Mouse (Mus musculus) MEL (cell line): Measurements from ENCODE around the gene Ell. TPM values are rescaled to one million over a fixed set of nuclear protein-coding genes. Genes with fewer than 3 reads are reported as not detected.
"Not testable (repeated sequence)": the region's sequence is repeated elsewhere in the genome, so short reads cannot be mapped to it uniquely, and the experiment has no call there.

ENCODE experiments used
- DNase-seq: peaks from one replicate; pipeline ENCODE4 v3.0.0; 2011; ENCODE audit warnings: low read depth, low spot score
- H3K27ac ChIP-seq: 2 replicates; pipeline ENCODE4 v1.5.1; 2012; ENCODE audit warnings: low read depth, mild to moderate bottlenecking, control low read depth, low read length, moderate library complexity; ENCODE audit not compliant: control insufficient read depth
- H3K27me3 ChIP-seq, 2 experiments: fragments of 150-350 bp in 1 of 2; sonication (generic) in 1 of 2; 2 replicates each; pipeline ENCODE4 v1.6.1; 2012; ENCODE audit warnings: low read length in 2 of 2, mild to moderate bottlenecking in 2 of 2, improper control_type of control experiment in 1 of 2, moderate library complexity in 1 of 2; ENCODE audit not compliant: insufficient read depth in 2 of 2, control insufficient read depth in 1 of 2
- H3K36me3 ChIP-seq, 2 experiments: 2 replicates each; pipeline ENCODE4 v1.6.1; 2012 to 2014; ENCODE audit warnings: low read length in 2 of 2, improper control_type of control experiment in 1 of 2, inconsistent platforms in 1 of 2, mild to moderate bottlenecking in 1 of 2; ENCODE audit not compliant: insufficient read depth in 2 of 2, control insufficient read depth in 1 of 2
- H3K4me1 ChIP-seq, 2 experiments: fragments of 150-350 bp in 1 of 2; sonication (generic) in 1 of 2; 2 replicates each; pipeline ENCODE4 v1.6.1; 2012; ENCODE audit warnings: low read length in 2 of 2, improper control_type of control experiment in 1 of 2, mild to moderate bottlenecking in 1 of 2; ENCODE audit not compliant: insufficient read depth in 2 of 2, control insufficient read depth in 1 of 2
- H3K4me3 ChIP-seq, 2 experiments: fragments of 150-350 bp in 1 of 2; sonication (generic) in 1 of 2; 2 replicates each; pipeline ENCODE4 v1.5.1; 2012; ENCODE audit warnings: low read depth in 2 of 2, low read length in 2 of 2, mild to moderate bottlenecking in 2 of 2, moderate library complexity in 2 of 2, control low read depth in 1 of 2, improper control_type of control experiment in 1 of 2; ENCODE audit not compliant: control insufficient read depth in 1 of 2, insufficient read depth in 1 of 2
- H3K79me2 ChIP-seq: 2 replicates; pipeline ENCODE4 v1.6.1; 2012; ENCODE audit warnings: mild to moderate bottlenecking, low read length, moderate library complexity; ENCODE audit not compliant: control insufficient read depth, poor library complexity, insufficient read depth
- H3K9ac ChIP-seq: 2 replicates; pipeline ENCODE4 v1.6.1; 2012; ENCODE audit warnings: low read depth, mild to moderate bottlenecking, control low read depth, low read length, moderate library complexity; ENCODE audit not compliant: control insufficient read depth, poor library complexity, severe bottlenecking
- H3K9me3 ChIP-seq: fragments of 150-350 bp; sonication (generic); replicated peaks from 2 replicates; pipeline ENCODE4 v1.6.1; 2012; ENCODE audit warnings: mild to moderate bottlenecking, low read length, improper control_type of control experiment, moderate library complexity; ENCODE audit not compliant: insufficient read depth
- CHD1 ChIP-seq: IDR thresholded peaks from 2 replicates; pipeline ENCODE4 v1.6.1; 2012; ENCODE audit warnings: low read depth, mild to moderate bottlenecking, inconsistent platforms, low read length, improper control_type of control experiment
- ELF1 ChIP-seq: IDR thresholded peaks from 2 replicates; pipeline ENCODE4 v1.6.1; 2014; ENCODE audit warnings: low read depth, mild to moderate bottlenecking, inconsistent platforms, low read length, improper control_type of control experiment, moderate library complexity
- ETS1 ChIP-seq: IDR thresholded peaks from 2 replicates; pipeline ENCODE4 v1.6.1; 2012; ENCODE audit warnings: low read depth, mild to moderate bottlenecking, inconsistent platforms, low read length, improper control_type of control experiment, moderate library complexity
- GATA1 ChIP-seq: IDR thresholded peaks from 2 replicates; pipeline ENCODE4 v1.6.1; 2011; ENCODE audit warnings: low read depth, low read length, improper control_type of control experiment
- KAT2A ChIP-seq: conservative IDR thresholded peaks from 2 replicates; pipeline ENCODE4 v1.6.1; 2012; ENCODE audit warnings: low read depth, low read length, improper control_type of control experiment, inconsistent platforms
- MAFK ChIP-seq: IDR thresholded peaks from 2 replicates; pipeline ENCODE4 v1.6.1; 2011; ENCODE audit warnings: low read depth, mild to moderate bottlenecking, low read length, improper control_type of control experiment, borderline replicate concordance
- MAX ChIP-seq: IDR thresholded peaks from 2 replicates; pipeline ENCODE4 v1.6.1; 2011; ENCODE audit warnings: low read length, improper control_type of control experiment
- MXI1 ChIP-seq: IDR thresholded peaks from 2 replicates; pipeline ENCODE4 v1.6.1; 2011; ENCODE audit warnings: mild to moderate bottlenecking, low read depth, low read length, improper control_type of control experiment
- MYB ChIP-seq: IDR thresholded peaks from 2 replicates; pipeline ENCODE4 v1.6.1; 2011; ENCODE audit warnings: mild to moderate bottlenecking, low read depth, low read length, improper control_type of control experiment
- MYC ChIP-seq: IDR thresholded peaks from 2 replicates; pipeline ENCODE4 v1.6.1; 2011; ENCODE audit warnings: low read depth, mild to moderate bottlenecking, low read length, improper control_type of control experiment, moderate library complexity
- POLR2A ChIP-seq, 2 experiments: IDR thresholded peaks; 2 replicates each; pipeline ENCODE4 v1.6.1; 2011 to 2012; ENCODE audit warnings: low read length in 2 of 2, mild to moderate bottlenecking in 2 of 2, control low read depth in 1 of 2, improper control_type of control experiment in 1 of 2, low read depth in 1 of 2, moderate library complexity in 1 of 2; ENCODE audit not compliant: control insufficient read depth in 1 of 2, insufficient read depth in 1 of 2, poor library complexity in 1 of 2
- POLR2AphosphoS2 ChIP-seq: IDR thresholded peaks from 2 replicates; pipeline ENCODE4 v1.6.1; 2011; ENCODE audit warnings: low read length, improper control_type of control experiment
- RAD21 ChIP-seq: IDR thresholded peaks from 2 replicates; pipeline ENCODE4 v1.6.1; 2011; ENCODE audit warnings: mild to moderate bottlenecking, low read depth, low read length, improper control_type of control experiment
- RCOR1 ChIP-seq: IDR thresholded peaks from 2 replicates; pipeline ENCODE4 v1.6.1; 2012; ENCODE audit warnings: low read depth, mild to moderate bottlenecking, inconsistent platforms, low read length, improper control_type of control experiment
- TAL1 ChIP-seq: IDR thresholded peaks from 2 replicates; pipeline ENCODE4 v1.6.1; 2012; ENCODE audit warnings: mild to moderate bottlenecking, inconsistent platforms, low read length, moderate library complexity, mixed read lengths
- TBP ChIP-seq: IDR thresholded peaks from 2 replicates; pipeline ENCODE4 v1.8.0; 2011; ENCODE audit warnings: low read depth, low read length, improper control_type of control experiment
- TCF12 ChIP-seq: IDR thresholded peaks from 2 replicates; pipeline ENCODE4 v1.6.1; 2014; ENCODE audit warnings: low read depth, mild to moderate bottlenecking, inconsistent platforms, low read length, improper control_type of control experiment, moderate library complexity
- UBTF ChIP-seq: IDR thresholded peaks from 2 replicates; pipeline ENCODE4 v1.6.1; 2012; ENCODE audit warnings: low read depth, mild to moderate bottlenecking, inconsistent platforms, low read length, improper control_type of control experiment, moderate library complexity, borderline replicate concordance; ENCODE audit not compliant: insufficient read depth
- USF1 ChIP-seq: IDR thresholded peaks from 2 replicates; pipeline ENCODE4 v1.6.1; 2014; ENCODE audit warnings: low read depth, mild to moderate bottlenecking, inconsistent platforms, low read length, improper control_type of control experiment, moderate library complexity
- ZC3H11A ChIP-seq: IDR thresholded peaks from 2 replicates; pipeline ENCODE4 v1.6.1; 2012; ENCODE audit warnings: low read depth, mild to moderate bottlenecking, inconsistent platforms, low read length, improper control_type of control experiment
- ZMIZ1 ChIP-seq: IDR thresholded peaks from 2 replicates; pipeline ENCODE4 v1.6.1; 2012; ENCODE audit warnings: low read depth, mild to moderate bottlenecking, inconsistent platforms, low read length, improper control_type of control experiment, moderate library complexity
- ZNF384 ChIP-seq: IDR thresholded peaks from 2 replicates; pipeline ENCODE4 v1.6.1; 2012; ENCODE audit warnings: low read depth, mild to moderate bottlenecking, inconsistent platforms, low read length, improper control_type of control experiment
- polyA plus RNA-seq, 2 experiments: library from polyadenylated mRNA; stranded (reverse) in 1 of 2; unstranded in 1 of 2; fragments of >175 nt in 1 of 2; fragments of >200 nt in 1 of 2; gene quantifications; 2 replicates each; pipeline versions ENCODE4 v1.2.1 to v1.2.4; 2012; ENCODE audit warnings: low replicate concordance in 2 of 2, low read depth in 1 of 2; ENCODE audit not compliant: insufficient read length in 2 of 2, insufficient read depth in 1 of 2, missing spikeins in 1 of 2
- total RNA-seq: library from RNA; depleted of rRNA; stranded (reverse); fragments of 300-350 nt; gene quantifications from 2 replicates; pipeline ENCODE4 v1.2.3, GENCODE M21; 2012

Gene Ell
- total and polyA plus RNA-seq, 3 experiments, result 12.4 to 25.9 TPM; not detected in 1

DNA sequence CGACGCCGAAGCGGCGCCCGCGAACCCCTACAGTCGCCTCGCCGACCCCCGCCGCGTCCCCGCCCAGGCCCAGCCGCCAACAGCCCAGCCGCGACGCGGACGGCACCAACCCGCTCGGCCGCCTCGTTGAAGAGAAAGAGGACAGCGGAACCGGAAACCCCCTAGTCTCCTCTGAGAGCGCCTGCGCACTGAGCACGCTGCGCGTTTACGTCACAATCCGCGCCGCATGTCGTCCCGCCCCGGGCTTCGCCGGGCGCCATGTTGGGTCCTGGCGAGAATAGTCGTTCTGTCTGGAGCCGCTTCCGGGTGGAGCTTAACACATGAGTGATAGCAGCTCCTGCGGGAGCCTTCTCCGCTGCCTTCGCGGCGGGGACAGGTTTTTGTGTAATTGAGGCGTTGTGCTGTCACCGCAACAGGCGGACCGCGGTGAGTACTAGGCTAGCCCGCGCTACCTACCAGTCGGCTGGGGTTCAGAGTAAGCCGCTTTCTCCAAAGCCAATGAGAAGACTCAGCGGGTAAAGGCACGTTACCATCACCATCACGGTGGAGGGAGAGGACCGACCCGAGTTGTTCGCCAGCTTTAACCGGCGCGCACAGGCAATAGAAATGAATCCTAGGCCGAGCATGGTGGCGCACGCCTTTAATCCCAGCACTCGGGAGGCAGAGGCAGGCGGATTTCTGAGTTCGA lies 28.9 kb upstream of the Ell start, which contains the start of gene Uba52 (continued):
- peak; percentile 74; the same call in 1 of the 2 replicates for TF ChIP-seq MXI1
- TF ChIP-seq TBP, result peak; percentile 94
- TF ChIP-seq MAX, result peak; percentile 95

DNA sequence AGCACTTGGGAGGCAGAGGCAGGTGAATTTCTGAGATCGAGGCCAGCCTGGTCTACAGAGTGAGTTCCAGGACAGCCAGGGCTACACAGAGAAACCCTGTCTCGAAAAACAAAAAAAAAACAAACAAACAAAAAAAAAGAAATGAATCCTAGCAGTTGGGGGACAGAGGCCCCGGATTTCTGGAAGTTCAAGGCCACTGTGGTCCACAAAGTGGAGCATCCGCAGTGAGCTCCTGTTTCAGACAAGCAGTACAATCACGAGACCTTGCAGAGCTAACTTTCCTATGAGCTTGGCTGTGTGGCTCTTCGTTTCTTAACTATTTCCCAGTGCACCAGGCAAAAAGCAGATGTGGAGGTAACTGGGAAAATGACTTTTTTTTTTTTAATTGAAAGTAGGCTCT lies 28.1 kb upstream of the Ell start:
- Histone ChIP-seq H3K9ac (peak overlapping the region; percentile 89), H3K4me3 (peak overlapping the region in 1 of 2 experiments; percentile 89; a peak in 2 of 4 replicates), H3K4me1 (peaks cover 6 to 37% of the 10 kb centered on the region in 2 experiments), H3K27ac (peak overlapping the region; percentile 92), H3K79me2 (peaks cover 28% of the 10 kb centered on the region)
- H3K27me3 ChIP-seq, result not testable (repeated sequence)
- DNase-seq, result peak; percentile 29
- TF ChIP-seq CHD1 (0 out of 2 replicates have a peak, but pooled peaks have one; percentile 47), ZNF384 (0 out of 2 replicates have a peak, but pooled peaks have one; percentile 6), ZMIZ1 (0 out of 2 replicates have a peak, but pooled peaks have one; percentile 39)
- TF ChIP-seq, all 39 proteins: peak for 3; not testable (repeated sequence) for 36
- peaks cover 5 to 25% of the 10 kb centered on the region in 2 experiments; a peak in 3 of 4 replicates for H3K36me3 ChIP-seq
- H3K9me3 ChIP-seq, result not testable (repeated sequence)

DNA sequence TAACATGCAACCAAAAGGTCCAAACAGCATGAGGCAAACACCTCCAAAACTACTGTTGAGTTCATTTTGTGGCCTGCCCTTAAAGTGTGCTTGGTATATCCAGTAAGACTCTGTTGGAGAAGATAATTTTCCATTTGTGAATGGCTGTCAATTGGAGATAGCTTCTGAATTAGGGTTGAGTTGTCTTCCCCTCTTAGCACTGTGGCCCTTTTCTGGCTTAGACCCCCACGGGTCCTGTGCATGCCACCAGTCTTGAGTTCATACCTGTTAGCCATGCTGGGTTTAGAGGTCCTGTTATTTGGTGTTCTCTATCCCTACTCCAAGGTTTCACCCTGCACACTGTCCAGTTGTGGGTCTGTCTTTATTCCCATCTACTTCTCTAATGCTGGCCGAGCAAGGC lies 27.5 kb upstream of the Ell start:
- Histone ChIP-seq H3K36me3 (peaks cover 5 to 25% of the 10 kb centered on the region in 2 experiments), H3K4me3 (no peak overlapping the region)

DNA sequence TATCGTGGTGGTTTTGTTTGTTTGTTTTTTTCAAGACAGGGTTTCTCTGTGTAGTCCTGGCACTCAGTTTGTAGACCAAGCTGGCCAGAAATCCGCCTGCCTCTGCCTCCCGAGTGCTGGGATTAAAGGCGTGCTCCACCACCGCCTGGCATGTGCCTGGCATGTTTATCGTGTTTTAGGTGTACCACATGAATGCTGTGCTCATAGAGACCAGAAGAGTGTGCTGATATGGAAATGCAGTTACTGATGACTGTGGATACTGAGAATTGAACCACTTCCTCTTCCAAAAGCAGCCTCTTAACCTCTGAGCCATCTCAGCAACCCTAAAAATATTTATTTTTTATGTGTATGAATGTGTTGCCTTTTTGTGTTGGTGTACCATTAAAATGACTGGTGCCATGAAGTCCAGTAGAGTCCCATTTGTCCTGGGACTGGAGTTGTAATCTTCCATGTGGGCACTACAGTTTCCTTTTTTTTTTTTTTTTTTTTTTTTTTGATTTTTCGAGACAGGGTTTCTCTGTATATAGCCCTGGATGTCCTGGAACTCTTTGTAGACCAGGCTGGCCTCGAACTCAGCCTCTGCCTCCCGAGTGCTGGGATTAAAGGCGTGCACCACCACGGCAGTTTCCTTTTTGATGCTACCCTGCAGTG lies 26.9 kb upstream of the Ell start:
- Histone ChIP-seq H3K9me3 (no peaks in the 10 kb centered on the region), H3K4me3 (no peak overlapping the region), H3K27ac (peak overlapping the region; percentile 82), H3K9ac (no peak overlapping the region), H3K36me3 (peaks cover 7 to 25% of the 10 kb centered on the region in 2 experiments), H3K4me1 (peaks cover 6 to 37% of the 10 kb centered on the region in 2 experiments), H3K79me2 (peaks cover 26% of the 10 kb centered on the region), H3K27me3 (no peaks in the 10 kb centered on the region)
- DNase-seq, result peak; percentile 88
- TF ChIP-seq ETS1, result peak; percentile 72
- peak; percentile 88 for TF ChIP-seq MXI1
- TF ChIP-seq ZNF384, result peak; percentile 76
- no peak for TF ChIP-seq MYB
- no peak for TF ChIP-seq UBTF
- peak; percentile 93 for TF ChIP-seq MYC
- TF ChIP-seq MAX, result peak; percentile 94
- 0 out of 2 replicates have a peak, but pooled peaks have one; percentile 39 for TF ChIP-seq TBP
- TF ChIP-seq GATA1, result peak; percentile 74
- TF ChIP-seq RCOR1, result peak; percentile 65; the same call in 1 of the 2 replicates
- TF ChIP-seq MAFK, result no peak
- no peak for TF ChIP-seq KAT2A
- TF ChIP-seq ELF1, result 0 out of 2 replicates have a peak, but pooled peaks have one; percentile 18
- peak; percentile 86 for TF ChIP-seq TAL1
- peak; percentile 67 for TF ChIP-seq TCF12

More for the DNA sequence above, 27.5 kb upstream of the Ell start:
- Histone ChIP-seq H3K9me3 (no peaks in the 10 kb centered on the region), H3K9ac (no peak overlapping the region), H3K27me3 (no peaks in the 10 kb centered on the region), H3K27ac (peak overlapping the region; percentile 82), H3K4me1 (peaks cover 6 to 37% of the 10 kb centered on the region in 2 experiments), H3K79me2 (peaks cover 26% of the 10 kb centered on the region)
- TF ChIP-seq POLR2A (IDR thresholded peaks at IDR 0.05; ENCODE audit: control insufficient read depth in 1 of 2, insufficient read depth in 1 of 2, low read depth in 1 of 2, low read length in 2 of 2, poor library complexity in 1 of 2) (peak in 1 of 2 experiments; percentile 45; a peak in 2 of 4 replicates), RAD21 (no peak), POLR2AphosphoS2 (peak; percentile 77), USF1 (no peak), ZC3H11A (no peak)
- DNase-seq, result peak; percentile 39
